Mouse (Mus musculus): ENCODE data around the gene Eif2ak1. TPM values are rescaled to one million over a fixed set of nuclear protein-coding genes. Genes with fewer than 3 reads are reported as not detected.

Gene Eif2ak1
- total and polyA plus RNA-seq, 3 experiments = 11.9 to 26.7 (median 13.4) TPM

- Histone ChIP-seq H3K4me3 (replicated peaks in 1 of 3; ENCODE audit: low read depth in 2 of 3, low read length in 2 of 3, poor library complexity in 1 of 3) (no peak overlapping the region), H3K27me3 (replicated peaks) (no peaks in the 10 kb centered on the region), H3K9ac (ENCODE audit: insufficient read depth, low read depth) (no peak overlapping the region), H3K79me2 (replicated peaks; ENCODE audit: control insufficient read depth, extremely low read depth, insufficient read depth, poor library complexity, severe bottlenecking) (no peaks in the 10 kb centered on the region), H3K27ac (ENCODE audit: insufficient read depth, low read depth) (no peak overlapping the region), H3K36me3 (replicated peaks in 1 of 2; ENCODE audit: control insufficient read depth in 1 of 2, insufficient read depth in 1 of 2, low read length in 1 of 2) (peaks cover 53 to 73% of the 10 kb centered on the region in 2 experiments), H3K9me3 (replicated peaks; ENCODE audit: low read length) (no peaks in the 10 kb centered on the region), H3K4me1 (ENCODE audit: control insufficient read depth in 1 of 2, insufficient read depth in 2 of 2) (no peaks in the 10 kb centered on the region), H3K4me2 (ENCODE audit: insufficient read depth, low read depth, poor library complexity, severe bottlenecking) (no peak overlapping the region)
- dilution Hi-C loops (cut with MboI; ENCODE audit: extremely low pct_ligation_motif_present, extremely low pct_unique_long_range_greater_than_20kb, low sequenced_read_pairs) (no loop called here), in situ Hi-C loops (cut with MboI; ENCODE audit: low pct_ligation_motif_present, low pct_unique_long_range_greater_than_20kb, low sequenced_read_pairs) (no loop called here)
- no peak for DNase-seq (ENCODE audit: extremely low read depth)
- TF ChIP-seq GABPA (IDR thresholded peaks at IDR 0.05; ENCODE audit: insufficient replicate concordance, low read depth, low read length) = no peak
Observed at GRCm38 (mm10) chr5:143930656-143931055, 113.1 kb downstream of the Eif2ak1 start.

- Histone ChIP-seq H3K9ac (ENCODE audit: insufficient read depth, low read depth) (no peak overlapping the region), H3K27me3 (replicated peaks) (no peaks in the 10 kb centered on the region), H3K27ac (ENCODE audit: insufficient read depth, low read depth) (no peak overlapping the region), H3K79me2 (replicated peaks; ENCODE audit: control insufficient read depth, extremely low read depth, insufficient read depth, poor library complexity, severe bottlenecking) (no peaks in the 10 kb centered on the region), H3K9me3 (replicated peaks; ENCODE audit: low read length) (no peaks in the 10 kb centered on the region), H3K4me1 (ENCODE audit: control insufficient read depth in 1 of 2, insufficient read depth in 2 of 2) (no peaks in the 10 kb centered on the region), H3K4me2 (ENCODE audit: insufficient read depth, low read depth, poor library complexity, severe bottlenecking) (no peak overlapping the region), H3K36me3 (replicated peaks in 1 of 2; ENCODE audit: control insufficient read depth in 1 of 2, insufficient read depth in 1 of 2, low read length in 1 of 2) (peaks cover 42 to 59% of the 10 kb centered on the region in 2 experiments), H3K4me3 (replicated peaks in 1 of 3; ENCODE audit: low read depth in 2 of 3, low read length in 2 of 3, poor library complexity in 1 of 3) (no peak overlapping the region)
- no peak for DNase-seq (ENCODE audit: extremely low read depth)
- in situ Hi-C loops (cut with MboI; ENCODE audit: low pct_ligation_motif_present, low pct_unique_long_range_greater_than_20kb, low sequenced_read_pairs) = no loop called here
- TF ChIP-seq HCFC1 (IDR thresholded peaks at IDR 0.05; ENCODE audit: low read depth, low read length) = no peak
- no peak for TF ChIP-seq RCOR1 (conservative IDR thresholded peaks at IDR 0.05; ENCODE audit: low read depth, low read length)
- TF ChIP-seq RAD21 (IDR thresholded peaks at IDR 0.05; ENCODE audit: low read depth, low read length) = no peak
- no peak for TF ChIP-seq KAT2A (IDR thresholded peaks at IDR 0.05; ENCODE audit: insufficient replicate concordance, low read length)
- no peak for TF ChIP-seq MAX (IDR thresholded peaks at IDR 0.05; ENCODE audit: low read length)
- no peak for TF ChIP-seq ETS1 (conservative IDR thresholded peaks at IDR 0.05; ENCODE audit: low read depth, low read length)
- no peak for TF ChIP-seq CHD1 (IDR thresholded peaks at IDR 0.05; ENCODE audit: low read depth, low read length)
- no peak for TF ChIP-seq SMC3 (IDR thresholded peaks at IDR 0.05; ENCODE audit: low read depth, low read length)
- no peak for TF ChIP-seq JUN (IDR thresholded peaks at IDR 0.05; ENCODE audit: insufficient read depth, low read depth, low read length)
- no peak for TF ChIP-seq ZNF384 (IDR thresholded peaks at IDR 0.05; ENCODE audit: low read depth, low read length)
- no peak for TF ChIP-seq BHLHE40 (IDR thresholded peaks at IDR 0.05; ENCODE audit: low read depth, low read length)
- TF ChIP-seq USF2 (conservative IDR thresholded peaks at IDR 0.05; ENCODE audit: low read depth, low read length) = no peak
- dilution Hi-C loops (cut with MboI; ENCODE audit: extremely low pct_ligation_motif_present, extremely low pct_unique_long_range_greater_than_20kb, low sequenced_read_pairs) = no loop called here
Observed at GRCm38 (mm10) chr5:143931863-143932580, 114.4 kb downstream of the Eif2ak1 start.
